Mouse (Mus musculus) heart, postnatal 25 days (tissue): ENCODE measurements at regions not wholly inside any gene's neighbourhood (a gene's known extent, or its start where the extent isn't known, plus 50 kb on each side); places are given as distances from the start of the nearest gene placed in this dataset.

Experiments used
- DNase-seq: peaks from one replicate; pipeline ENCODE4 v3.0.0; 2022; ENCODE audit warnings: low spot score
- intact Hi-C: fragments of 180-260 bp; cut with DNase I; formaldehyde crosslinking; loops from one replicate; pipeline ENCODE4 v1.15.1; 2025

GRCm38 (mm10) chr12:95054887-95055286, 637.1 kb upstream of the Flrt2 start:
- DNase-seq, result no peak
- intact Hi-C loops, result no loop called here

- intact Hi-C loops, result no loop called here
- no peak for DNase-seq
These were observed 635.1 kb upstream of the Flrt2 start for GRCm38 (mm10) chr12:95056926-95057325.

GRCm38 (mm10) chr12:95059396-95059795, 632.6 kb upstream of the Flrt2 start:
- intact Hi-C loops, result no loop called here
- no peak for DNase-seq

- intact Hi-C loops, result no loop called here
These were observed 619.7 kb upstream of the Flrt2 start for GRCm38 (mm10) chr12:95072307-95072706.

GRCm38 (mm10) chr12:95119223-95119952, 572.6 kb upstream of the Flrt2 start:
- no peak for DNase-seq
- intact Hi-C loops, result no loop called here

More at GRCm38 (mm10) chr12:95072307-95072706, 619.7 kb upstream of the Flrt2 start:
- no peak for DNase-seq

GRCm38 (mm10) chr12:95132804-95133203, 559.2 kb upstream of the Flrt2 start:
- no peak for DNase-seq
- intact Hi-C loops, result no loop called here

- intact Hi-C loops, result no loop called here
- no peak for DNase-seq
These were observed 558.5 kb upstream of the Flrt2 start for GRCm38 (mm10) chr12:95133482-95133881.

GRCm38 (mm10) chr12:95138167-95138566, 553.9 kb upstream of the Flrt2 start:
- intact Hi-C loops, result no loop called here
- no peak for DNase-seq

GRCm38 (mm10) chr12:95171051-95171450, 521.0 kb upstream of the Flrt2 start:
- intact Hi-C loops, result no loop called here
- no peak for DNase-seq

- DNase-seq, result no peak
- intact Hi-C loops, result no loop called here
These were observed 518.1 kb upstream of the Flrt2 start for GRCm38 (mm10) chr12:95173810-95174402.

- intact Hi-C loops, result no loop called here
- no peak for DNase-seq
These were observed 489.5 kb upstream of the Flrt2 start for GRCm38 (mm10) chr12:95202486-95202885.

GRCm38 (mm10) chr12:95205081-95205480, 486.9 kb upstream of the Flrt2 start:
- DNase-seq, result no peak
- intact Hi-C loops, result no loop called here

GRCm38 (mm10) chr12:95239158-95239779, 452.8 kb upstream of the Flrt2 start:
- intact Hi-C loops, result no loop called here
- no peak for DNase-seq

- intact Hi-C loops, result no loop called here
- no peak for DNase-seq
These were observed 424.8 kb upstream of the Flrt2 start for GRCm38 (mm10) chr12:95267187-95267586.

- intact Hi-C loops, result no loop called here
- no peak for DNase-seq
These were observed 386.6 kb upstream of the Flrt2 start for GRCm38 (mm10) chr12:95305386-95305785.

- intact Hi-C loops, result no loop called here
- DNase-seq, result no peak
These were observed 376.8 kb upstream of the Flrt2 start for GRCm38 (mm10) chr12:95315151-95315750.

GRCm38 (mm10) chr12:95316820-95317219, 375.2 kb upstream of the Flrt2 start:
- DNase-seq, result no peak
- intact Hi-C loops, result no loop called here

GRCm38 (mm10) chr12:95321693-95322092, 370.3 kb upstream of the Flrt2 start:
- intact Hi-C loops, result no loop called here
- no peak for DNase-seq

GRCm38 (mm10) chr12:95329666-95330065, 362.4 kb upstream of the Flrt2 start:
- intact Hi-C loops, result no loop called here
- no peak for DNase-seq

- intact Hi-C loops, result no loop called here
- no peak for DNase-seq
These were observed 344.2 kb upstream of the Flrt2 start for GRCm38 (mm10) chr12:95347786-95348185.

- intact Hi-C loops, result no loop called here
- DNase-seq, result no peak
These were observed 336.9 kb upstream of the Flrt2 start for GRCm38 (mm10) chr12:95355151-95355550.
